Mouse (Mus musculus): Measurements from ENCODE around the gene Maml3. TPM values are rescaled to one million over a fixed set of nuclear protein-coding genes. Genes with fewer than 3 reads are reported as not detected.

Gene Maml3
- polyA plus RNA-seq, 1 experiment = 0.01 TPM

GRCm38 (mm10) chr3:51787945-51788344 is 316.9 kb downstream of the Maml3 start:
- no peak for TF ChIP-seq GATA1 (IDR thresholded peaks at IDR 0.05; ENCODE audit: low read length)

GRCm38 (mm10) chr3:51785796-51786195 is 319.1 kb downstream of the Maml3 start:
- TF ChIP-seq GATA1 (IDR thresholded peaks at IDR 0.05; ENCODE audit: low read length) = no peak

- TF ChIP-seq GATA1 (IDR thresholded peaks at IDR 0.05; ENCODE audit: low read length) = no peak
These were observed 322.7 kb downstream of the Maml3 start for GRCm38 (mm10) chr3:51782191-51782590.

GRCm38 (mm10) chr3:51778738-51779592 is 325.9 kb downstream of the Maml3 start:
- TF ChIP-seq GATA1 (IDR thresholded peaks at IDR 0.05; ENCODE audit: low read length) = no peak

GRCm38 (mm10) chr3:51778179-51778578 is 326.7 kb downstream of the Maml3 start:
- TF ChIP-seq GATA1 (IDR thresholded peaks at IDR 0.05; ENCODE audit: low read length) = no peak

GRCm38 (mm10) chr3:51776018-51776611 is 328.8 kb downstream of the Maml3 start:
- TF ChIP-seq GATA1 (IDR thresholded peaks at IDR 0.05; ENCODE audit: low read length) = no peak

GRCm38 (mm10) chr3:51773587-51773986 is 331.3 kb downstream of the Maml3 start:
- no peak for TF ChIP-seq GATA1 (IDR thresholded peaks at IDR 0.05; ENCODE audit: low read length)

GRCm38 (mm10) chr3:51771839-51772630 is 332.8 kb downstream of the Maml3 start:
- TF ChIP-seq GATA1 (IDR thresholded peaks at IDR 0.05; ENCODE audit: low read length) = no peak

- no peak for TF ChIP-seq GATA1 (IDR thresholded peaks at IDR 0.05; ENCODE audit: low read length)
These were observed 335.7 kb downstream of the Maml3 start for GRCm38 (mm10) chr3:51769196-51769595.

GRCm38 (mm10) chr3:51765220-51765923 is 339.5 kb downstream of the Maml3 start:
- TF ChIP-seq GATA1 (IDR thresholded peaks at IDR 0.05; ENCODE audit: low read length) = no peak

- TF ChIP-seq GATA1 (IDR thresholded peaks at IDR 0.05; ENCODE audit: low read length) = no peak
These were observed 340.7 kb downstream of the Maml3 start for GRCm38 (mm10) chr3:51764175-51764574.

- TF ChIP-seq GATA1 (IDR thresholded peaks at IDR 0.05; ENCODE audit: low read length) = no peak
These were observed 342.0 kb downstream of the Maml3 start for GRCm38 (mm10) chr3:51762900-51763299.

GRCm38 (mm10) chr3:51759534-51759933 is 345.3 kb downstream of the Maml3 start:
- TF ChIP-seq GATA1 (IDR thresholded peaks at IDR 0.05; ENCODE audit: low read length) = no peak

- no peak for TF ChIP-seq GATA1 (IDR thresholded peaks at IDR 0.05; ENCODE audit: low read length)
These were observed 347.8 kb downstream of the Maml3 start for GRCm38 (mm10) chr3:51757032-51757431.

- no peak for TF ChIP-seq GATA1 (IDR thresholded peaks at IDR 0.05; ENCODE audit: low read length)
These were observed 348.6 kb downstream of the Maml3 start for GRCm38 (mm10) chr3:51756283-51756682.

Measured in G1E-ER4 (cell line).